Mouse (Mus musculus): ENCODE results near the gene Msh4. TPM values are rescaled to one million over a fixed set of nuclear protein-coding genes. Genes with fewer than 3 reads are reported as not detected.

Gene Msh4
- total and polyA plus RNA-seq, 3 experiments, result 0.15 to 0.50 TPM; not detected in 1

DNA sequence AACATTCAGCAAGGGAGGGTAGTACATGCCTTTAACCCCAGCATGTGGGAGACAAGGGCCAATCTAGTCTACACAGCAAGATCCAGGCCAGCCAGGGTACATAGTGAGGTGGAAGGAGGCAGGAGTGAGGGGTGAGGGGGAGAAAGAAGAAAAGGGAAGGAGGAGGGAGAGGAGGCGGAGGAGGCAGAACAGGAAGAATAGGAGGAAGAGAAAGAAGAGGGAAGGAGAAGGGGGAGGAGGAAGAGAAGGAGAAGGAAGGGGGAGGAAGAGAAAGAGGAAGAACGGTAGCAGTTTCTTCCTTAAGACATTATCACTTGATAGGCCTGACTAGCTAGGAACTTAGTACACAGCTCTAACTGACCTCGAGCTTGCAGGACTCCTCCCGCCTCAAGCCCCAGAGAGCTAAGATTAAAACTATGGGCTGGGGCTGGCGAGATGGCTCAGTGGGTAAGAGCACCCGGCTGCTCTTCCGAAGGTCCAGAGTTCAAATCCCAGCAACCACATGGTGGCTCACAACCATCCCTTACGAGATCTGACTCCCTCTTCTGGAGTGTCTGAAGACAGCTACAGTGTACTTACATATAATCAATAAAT is 16.7 kb downstream of the Msh4 start:
- H3K4me3 ChIP-seq (ENCODE audit: control insufficient read depth in 1 of 2, insufficient read depth in 1 of 2, low read depth in 2 of 2, low read length in 2 of 2), result no peak overlapping the region
- no peak overlapping the region for H3K27ac ChIP-seq (ENCODE audit: control insufficient read depth, low read depth, low read length)
- H3K4me1 ChIP-seq (ENCODE audit: control insufficient read depth in 1 of 2, insufficient read depth in 2 of 2, low read length in 2 of 2), result peaks cover 3 to 18% of the 10 kb centered on the region in 2 experiments
- no peaks in the 10 kb centered on the region for H3K9me3 ChIP-seq (replicated peaks; ENCODE audit: insufficient read depth, low read length)
- H3K79me2 ChIP-seq (ENCODE audit: control insufficient read depth, insufficient read depth, low read length, poor library complexity), result no peaks in the 10 kb centered on the region
- H3K36me3 ChIP-seq (ENCODE audit: control insufficient read depth in 1 of 2, insufficient read depth in 2 of 2, low read length in 2 of 2), result peaks cover 0 to 18% of the 10 kb centered on the region in 2 experiments; a peak in 2 of 4 replicates
- no peaks in the 10 kb centered on the region for H3K27me3 ChIP-seq (ENCODE audit: control insufficient read depth in 1 of 2, insufficient read depth in 2 of 2, low read length in 2 of 2)
- H3K9ac ChIP-seq (ENCODE audit: control insufficient read depth, low read depth, low read length, poor library complexity, severe bottlenecking), result no peak overlapping the region
- no peak for TF ChIP-seq ZC3H11A (IDR thresholded peaks at IDR 0.05; ENCODE audit: low read depth, low read length)
- TF ChIP-seq MAX (IDR thresholded peaks at IDR 0.05; ENCODE audit: low read length), result no peak
- TF ChIP-seq POLR2A (IDR thresholded peaks at IDR 0.05; ENCODE audit: control insufficient read depth in 1 of 2, insufficient read depth in 1 of 2, low read depth in 1 of 2, low read length in 2 of 2, poor library complexity in 1 of 2), result no peak
- no peak for TF ChIP-seq ZKSCAN1 (IDR thresholded peaks at IDR 0.05; ENCODE audit: low read depth, low read length)
- TF ChIP-seq MXI1 (IDR thresholded peaks at IDR 0.05; ENCODE audit: low read depth, low read length), result no peak
- TF ChIP-seq TBP (IDR thresholded peaks at IDR 0.05; ENCODE audit: low read depth, low read length), result peak; percentile 94
- no peak for TF ChIP-seq UBTF (IDR thresholded peaks at IDR 0.05; ENCODE audit: borderline replicate concordance, insufficient read depth, low read depth, low read length)
- no peak for TF ChIP-seq CHD2 (IDR thresholded peaks at IDR 0.05; ENCODE audit: low read length)
- DNase-seq (ENCODE audit: low read depth, low spot score), result peak; percentile 56

DNA sequence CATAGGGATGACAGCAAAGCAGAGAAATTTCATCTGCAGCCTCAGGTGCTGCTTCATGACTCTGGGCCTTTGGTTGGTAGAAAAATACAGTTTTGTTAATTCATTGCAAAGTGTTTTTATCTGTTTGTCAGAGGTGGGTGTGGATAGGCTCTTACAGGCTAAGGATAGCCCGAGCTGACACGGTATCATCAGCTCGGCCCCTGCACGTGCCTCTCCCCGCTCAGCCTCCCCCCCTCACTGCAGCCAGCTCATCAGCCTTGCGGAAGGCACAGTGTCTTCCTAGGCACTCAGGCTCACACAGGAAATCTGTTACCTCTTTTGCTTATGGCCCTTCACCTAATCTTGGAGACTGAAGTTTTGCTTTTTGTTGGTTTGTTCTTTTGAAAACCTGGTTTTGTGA is 17.8 kb downstream of the Msh4 start:
- H3K79me2 ChIP-seq (ENCODE audit: control insufficient read depth, insufficient read depth, low read length, poor library complexity), result no peaks in the 10 kb centered on the region
- H3K9me3 ChIP-seq (replicated peaks; ENCODE audit: insufficient read depth, low read length), result no peaks in the 10 kb centered on the region
- no peak overlapping the region for H3K9ac ChIP-seq (ENCODE audit: control insufficient read depth, low read depth, low read length, poor library complexity, severe bottlenecking)
- no peaks in the 10 kb centered on the region for H3K27me3 ChIP-seq (ENCODE audit: control insufficient read depth in 1 of 2, insufficient read depth in 2 of 2, low read length in 2 of 2)
- peak overlapping the region; percentile 11; the same call in 1 of the 2 replicates for H3K27ac ChIP-seq (ENCODE audit: control insufficient read depth, low read depth, low read length)
- no peak overlapping the region for H3K4me3 ChIP-seq (ENCODE audit: control insufficient read depth in 1 of 2, insufficient read depth in 1 of 2, low read depth in 2 of 2, low read length in 2 of 2)
- DNase-seq (ENCODE audit: low read depth, low spot score), result peak; percentile 43
- H3K36me3 ChIP-seq (ENCODE audit: control insufficient read depth in 1 of 2, insufficient read depth in 2 of 2, low read length in 2 of 2), result peaks cover 0 to 18% of the 10 kb centered on the region in 2 experiments; a peak in 2 of 4 replicates
- TF ChIP-seq CHD2 (IDR thresholded peaks at IDR 0.05; ENCODE audit: low read length) (no peak), TCF12 (IDR thresholded peaks at IDR 0.05; ENCODE audit: low read depth, low read length) (no peak), BHLHE40 (IDR thresholded peaks at IDR 0.05; ENCODE audit: borderline replicate concordance, low read depth, low read length) (peak; percentile 96), CTCF (IDR thresholded peaks at IDR 0.05 in 2 of 3, conservative IDR thresholded peaks at IDR 0.05 in 1 of 3; ENCODE audit: control insufficient read depth in 1 of 3, insufficient read depth in 1 of 3, low read depth in 2 of 3, low read length in 3 of 3, poor library complexity in 1 of 3, severe bottlenecking in 1 of 3) (no peak), UBTF (IDR thresholded peaks at IDR 0.05; ENCODE audit: borderline replicate concordance, insufficient read depth, low read depth, low read length) (no peak), ELF1 (IDR thresholded peaks at IDR 0.05; ENCODE audit: low read depth, low read length) (no peak), KAT2A (conservative IDR thresholded peaks at IDR 0.05; ENCODE audit: low read depth, low read length) (no peak), MXI1 (IDR thresholded peaks at IDR 0.05; ENCODE audit: low read depth, low read length) (no peak), GABPA (IDR thresholded peaks at IDR 0.05; ENCODE audit: low read depth, low read length) (no peak)
- peaks cover 3 to 18% of the 10 kb centered on the region in 2 experiments for H3K4me1 ChIP-seq (ENCODE audit: control insufficient read depth in 1 of 2, insufficient read depth in 2 of 2, low read length in 2 of 2)
